Mouse (Mus musculus) G1E (cell line): Measurements from ENCODE around the gene Srrm2.

Source experiments
- CTCF ChIP-seq: IDR thresholded peaks from 2 replicates; pipeline ENCODE4 v1.5.1; 2012; ENCODE audit warnings: low read depth, low read length, inconsistent platforms, mixed read lengths
- GATA1 ChIP-seq: IDR thresholded peaks from 2 replicates; pipeline ENCODE4 v1.6.1; 2012; ENCODE audit warnings: borderline replicate concordance, low read length, inconsistent platforms, mixed read lengths
- TAL1 ChIP-seq: conservative IDR thresholded peaks from 2 replicates; pipeline ENCODE4 v1.6.1; 2012; ENCODE audit warnings: low read depth, low read length, inconsistent platforms, mixed read lengths

- TF ChIP-seq CTCF (no peak), GATA1 (no peak), TAL1 (no peak)
These were observed 12.5 kb downstream of the Srrm2 start for GRCm38 (mm10) chr17:23802746-23803365.
